Mouse (Mus musculus) kidney, embryonic 15.5 days (tissue): ENCODE measurements around the gene Rassf6. TPM values are rescaled to one million over a fixed set of nuclear protein-coding genes. Genes with fewer than 3 reads are reported as not detected.

Experiments used
- ATAC-seq: fragments of 200-750 bp; cut with Nextera tagmentation; replicated peaks from 2 replicates; pipeline ENCODE4 v1.8.0; 2017; ENCODE audit warnings: moderate TSS enrichment; ENCODE audit not compliant: low FRiP score
- H3K27ac ChIP-seq: fragments of 300-500 bp; sonication (generic); 2 replicates; pipeline ENCODE4 v1.5.1; 2015; ENCODE audit warnings: mild to moderate bottlenecking, inconsistent platforms
- H3K27me3 ChIP-seq: fragments of 300-500 bp; sonication (generic); 2 replicates; pipeline ENCODE4 v1.6.1; 2015; ENCODE audit warnings: inconsistent platforms
- H3K36me3 ChIP-seq: fragments of 300-500 bp; sonication (generic); 2 replicates; pipeline ENCODE4 v1.6.1; 2015; ENCODE audit warnings: inconsistent platforms
- H3K4me1 ChIP-seq: fragments of 300-500 bp; sonication (generic); 2 replicates; pipeline ENCODE4 v1.6.1; 2015; ENCODE audit warnings: inconsistent platforms
- H3K4me2 ChIP-seq: fragments of 300-500 bp; sonication (generic); 2 replicates; pipeline ENCODE4 v1.6.1; 2015; ENCODE audit warnings: moderate library complexity, mild to moderate bottlenecking, inconsistent platforms
- H3K4me3 ChIP-seq: fragments of 300-500 bp; sonication (generic); replicated peaks from 2 replicates; pipeline ENCODE4 v1.5.1; 2015; ENCODE audit warnings: mild to moderate bottlenecking, inconsistent platforms
- H3K9ac ChIP-seq: fragments of 300-500 bp; sonication (generic); 2 replicates; pipeline ENCODE4 v1.6.1; 2015; ENCODE audit warnings: mild to moderate bottlenecking, inconsistent platforms
- H3K9me3 ChIP-seq: fragments of 300-500 bp; sonication (generic); replicated peaks from 2 replicates; pipeline ENCODE4 v1.6.1; 2016; ENCODE audit warnings: inconsistent platforms
- WGBS: fragments of 180-500 bp; shearing (Covaris S2); methylation state at CpG from one replicate; pipeline ENCODE4 v1.1.7; 2015; ENCODE audit warnings: mixed read lengths; 5-methylcytosine and 5-hydroxymethylcytosine counted together
- polyA plus RNA-seq: library from polyadenylated mRNA; unstranded; fragments of >200 nt; fragmentation: Nextera tagmentation; extraction: Ambion mirVana; gene quantifications from 2 replicates; pipeline ENCODE4 v1.2.1, GENCODE M21; 2015

Gene Rassf6
- polyA plus RNA-seq, 1 experiment from 2014 or later: 12.1 TPM

DNA sequence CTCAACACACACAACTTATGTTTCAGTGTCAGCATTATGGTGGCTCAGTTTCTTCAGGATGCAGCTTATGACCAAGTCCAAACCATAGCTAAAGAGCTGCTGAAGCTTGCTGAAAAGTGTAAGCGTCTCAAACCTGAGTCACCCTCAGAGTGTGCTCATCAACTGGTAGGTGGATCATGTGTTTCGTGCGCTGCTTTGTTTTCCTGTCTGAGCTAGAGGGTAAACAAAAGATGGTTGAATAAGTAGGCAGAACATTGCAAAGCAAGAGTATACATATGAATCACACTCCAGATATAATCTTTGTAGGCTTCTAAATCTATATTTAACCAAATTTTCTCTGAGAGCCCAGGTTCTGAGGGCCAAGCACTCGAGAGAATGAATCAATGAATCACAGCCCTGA lies 76.3 kb downstream of the Rassf6 start:
- Histone ChIP-seq H3K4me1 (peaks cover 12% of the 10 kb centered on the region; the same call in 1 of the 2 replicates), H3K9ac (no peak overlapping the region), H3K27ac (no peak overlapping the region), H3K36me3 (no peaks in the 10 kb centered on the region), H3K27me3 (no peaks in the 10 kb centered on the region), H3K4me2 (no peak overlapping the region), H3K4me3 (no peak overlapping the region), H3K9me3 (no peaks in the 10 kb centered on the region)
- 85% methylated on average over 4 of the region's 4 CpGs for WGBS
- no peak for ATAC-seq

- no peak for ATAC-seq
These were observed 77.6 kb downstream of the Rassf6 start for GRCm38 (mm10) chr5:90562880-90563279.

DNA sequence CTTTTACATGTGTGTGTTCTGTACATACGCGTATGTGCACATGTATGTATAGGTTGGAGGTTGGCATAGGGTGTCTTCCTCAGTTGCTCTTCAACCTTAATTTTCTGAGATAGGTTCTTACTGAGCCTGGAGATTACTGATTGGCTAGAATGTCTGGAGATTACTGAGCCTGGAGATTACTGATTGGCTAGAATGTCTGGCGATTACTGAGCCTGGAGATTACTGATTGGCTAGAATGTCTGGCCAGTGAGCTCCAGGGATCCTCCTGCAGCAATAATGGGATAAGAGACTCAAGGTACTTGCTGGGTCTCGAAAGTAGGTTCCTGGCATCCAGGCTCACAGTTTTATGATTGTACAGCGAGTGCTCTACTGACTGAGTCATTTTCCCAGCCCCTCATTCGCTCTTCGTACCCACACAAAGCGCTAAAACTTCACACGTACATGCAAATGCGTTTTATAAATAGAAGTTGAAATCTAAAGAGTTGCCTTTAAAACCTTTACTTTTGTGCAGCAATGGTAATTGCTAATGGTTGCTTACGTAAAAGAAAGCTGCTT lies 78.7 kb downstream of the Rassf6 start:
- 92% methylated on average over 11 of the region's 11 CpGs for WGBS
- no peak overlapping the region for H3K27ac ChIP-seq
- H3K36me3 ChIP-seq: no peaks in the 10 kb centered on the region
- no peak overlapping the region for H3K4me2 ChIP-seq
- no peak overlapping the region for H3K9ac ChIP-seq
- ATAC-seq: no peak
- no peaks in the 10 kb centered on the region for H3K27me3 ChIP-seq
- no peaks in the 10 kb centered on the region for H3K9me3 ChIP-seq
- no peaks in the 10 kb centered on the region for H3K4me1 ChIP-seq
- H3K4me3 ChIP-seq: no peak overlapping the region

More at GRCm38 (mm10) chr5:90562880-90563279, 77.6 kb downstream of the Rassf6 start:
- no peaks in the 10 kb centered on the region for H3K36me3 ChIP-seq
- no peak overlapping the region for H3K4me2 ChIP-seq
- H3K27me3 ChIP-seq: no peaks in the 10 kb centered on the region
- H3K9ac ChIP-seq: no peak overlapping the region
- no peak overlapping the region for H3K27ac ChIP-seq
- no peaks in the 10 kb centered on the region for H3K9me3 ChIP-seq
- 88% methylated on average over 4 of the region's 4 CpGs for WGBS
- H3K4me1 ChIP-seq: no peaks in the 10 kb centered on the region
- no peak overlapping the region for H3K4me3 ChIP-seq

DNA sequence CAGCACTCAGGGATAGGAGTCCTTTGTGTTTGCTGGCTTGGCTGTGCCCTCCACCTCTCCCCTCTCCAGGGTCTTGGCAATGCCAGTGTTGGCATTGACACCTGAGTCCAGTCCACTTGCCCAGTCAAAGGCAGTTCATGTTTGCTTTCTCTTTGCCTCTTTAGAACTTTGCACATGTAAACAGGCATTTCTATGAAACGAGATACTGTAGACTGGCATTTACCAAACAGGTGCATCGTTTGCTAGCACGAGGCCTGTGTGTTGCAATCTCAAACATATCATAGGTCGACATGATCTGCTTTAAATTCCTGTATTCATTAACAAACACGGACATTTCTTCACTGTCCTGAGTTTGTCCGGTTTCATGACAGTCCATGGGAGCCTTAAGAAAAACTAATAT lies 79.7 kb downstream of the Rassf6 start, which contains the start of gene 5830473C10Rik:
Gene 5830473C10Rik (plus strand): TSS at position 365 of the 400 bp plus-strand sequence.
- no peaks in the 10 kb centered on the region for H3K4me1 ChIP-seq
- H3K36me3 ChIP-seq: no peaks in the 10 kb centered on the region
- no peak within 1 kb of the TSS for H3K4me3 ChIP-seq
- H3K4me2 ChIP-seq: no peak within 1 kb of the TSS
- H3K9me3 ChIP-seq: no peaks in the 10 kb centered on the region
- WGBS: 90% methylated on average over 6 of the region's 6 CpGs
- no peak for ATAC-seq
- H3K27me3 ChIP-seq: no peaks in the 10 kb centered on the region
- H3K9ac ChIP-seq: no peak within 1 kb of the TSS
- no peak within 1 kb of the TSS for H3K27ac ChIP-seq

GRCm38 (mm10) chr5:90556052-90556451 lies 84.4 kb downstream of the Rassf6 start:
- Histone ChIP-seq H3K36me3 (no peaks in the 10 kb centered on the region), H3K9me3 (no peaks in the 10 kb centered on the region)
- ATAC-seq: no peak

More at GRCm38 (mm10) chr5:90556052-90556451, 84.4 kb downstream of the Rassf6 start:
- no peaks in the 10 kb centered on the region for H3K27me3 ChIP-seq
- H3K27ac ChIP-seq: no peak overlapping the region
- H3K4me3 ChIP-seq: no peak overlapping the region
- H3K4me1 ChIP-seq: no peaks in the 10 kb centered on the region
- no peak overlapping the region for H3K4me2 ChIP-seq
- no peak overlapping the region for H3K9ac ChIP-seq
- WGBS: 77% methylated on average over 3 of the region's 3 CpGs

Other genes starting within 250 kb of the Rassf6 start
- 30.3 and 64.9 TPM in 2 replicates for gene Alb, start 179.8 kb downstream of the Rassf6 start, polyA plus RNA-seq
- gene Afp, start 149.9 kb downstream of the Rassf6 start, polyA plus RNA-seq: 119 and 206 TPM in 2 replicates
- 7.8 and 8.0 TPM in 2 replicates for gene Afm, start 121.7 kb downstream of the Rassf6 start, polyA plus RNA-seq
- gene 5830473C10Rik, start 79.5 kb downstream of the Rassf6 start, polyA plus RNA-seq: 0.09 and 0.14 TPM in 2 replicates
- gene Cxcl5, start 118.7 kb upstream of the Rassf6 start, polyA plus RNA-seq: not detected in 2 replicates
- 1.8 and 3.0 TPM in 2 replicates for gene Ppbp, start 127.9 kb upstream of the Rassf6 start, polyA plus RNA-seq
- gene Pf4, start 131.8 kb upstream of the Rassf6 start, polyA plus RNA-seq: 37.4 and 38.0 TPM in 2 replicates
- not detected in 2 replicates for gene Cxcl3, start 145.4 kb upstream of the Rassf6 start, polyA plus RNA-seq
- 0.06 and 0.08 TPM in 2 replicates for gene Cxcl15, start 153.9 kb upstream of the Rassf6 start, polyA plus RNA-seq